Mouse (Mus musculus): Measurements from ENCODE around the gene Sept3.
A peak's percentile ranks its signal among the peaks of the same experiment; 100 is the strongest.

Gene Sept3

DNA sequence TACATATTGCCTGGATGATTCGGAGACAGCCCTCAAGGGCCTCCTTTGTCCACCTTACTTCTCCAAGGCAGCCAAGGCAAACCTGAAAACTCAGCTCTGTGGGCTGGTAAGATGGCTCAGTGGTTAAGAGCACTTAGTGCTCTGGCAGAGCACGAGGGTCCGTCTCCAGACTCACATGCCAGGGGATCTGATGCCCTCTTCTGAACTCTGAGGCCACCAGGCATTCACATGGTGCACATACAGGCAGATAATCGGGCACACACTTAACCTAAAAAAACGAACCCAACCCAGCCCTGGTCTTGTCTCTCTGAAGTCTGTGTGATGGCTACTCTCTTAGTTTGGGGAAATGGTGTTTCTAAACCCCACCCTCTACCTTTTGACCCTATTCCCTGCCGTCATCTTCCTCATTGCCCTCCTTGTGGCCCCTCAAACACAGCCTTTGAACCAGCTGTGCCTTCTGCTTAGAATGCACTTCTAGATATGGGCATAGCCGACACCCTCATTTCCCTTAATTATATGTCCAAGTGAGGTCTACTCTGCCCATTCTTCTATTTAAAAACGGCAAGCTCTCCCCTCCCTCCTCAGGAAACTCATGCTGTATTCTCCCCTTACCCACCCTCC lies 65.1 kb downstream of the Sept3 start:
- DNase-seq (ENCODE audit: low spot score): no peak

DNA sequence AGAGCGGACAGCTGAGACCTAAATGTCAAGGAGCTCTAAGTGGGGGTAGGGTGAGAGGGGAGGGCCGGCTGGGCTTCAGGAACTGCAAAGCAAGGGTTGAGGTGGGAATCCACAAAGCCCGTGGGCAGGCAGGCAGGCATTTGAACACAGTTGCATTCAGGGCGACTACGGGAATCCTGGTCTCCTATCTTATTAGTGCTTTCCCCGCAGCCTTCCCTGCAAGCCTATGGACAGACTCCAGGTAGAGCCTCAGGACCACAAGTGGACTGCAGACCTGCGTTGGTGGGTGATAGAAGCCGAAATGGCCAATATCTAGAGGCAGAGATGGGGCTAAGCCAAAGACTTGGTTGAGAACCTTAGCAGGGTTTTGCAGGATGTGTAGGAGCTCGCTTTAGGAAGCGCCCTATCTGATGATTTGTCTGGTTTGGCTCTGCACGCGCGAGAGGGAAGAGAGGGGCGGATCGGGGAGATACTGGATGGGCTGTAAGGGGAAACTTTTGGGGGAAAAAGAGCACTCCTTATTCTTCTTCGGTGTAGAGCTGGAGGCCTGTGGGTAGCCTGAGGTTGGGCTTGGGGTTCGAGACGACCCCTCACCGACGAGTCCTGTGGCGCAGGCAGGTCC lies 65.8 kb downstream of the Sept3 start:
- DNase-seq (ENCODE audit: low spot score): no peak

GRCm38 (mm10) chr15:82341036-82341501 lies 66.4 kb downstream of the Sept3 start:
- DNase-seq (ENCODE audit: low spot score): peak; percentile 60

DNA sequence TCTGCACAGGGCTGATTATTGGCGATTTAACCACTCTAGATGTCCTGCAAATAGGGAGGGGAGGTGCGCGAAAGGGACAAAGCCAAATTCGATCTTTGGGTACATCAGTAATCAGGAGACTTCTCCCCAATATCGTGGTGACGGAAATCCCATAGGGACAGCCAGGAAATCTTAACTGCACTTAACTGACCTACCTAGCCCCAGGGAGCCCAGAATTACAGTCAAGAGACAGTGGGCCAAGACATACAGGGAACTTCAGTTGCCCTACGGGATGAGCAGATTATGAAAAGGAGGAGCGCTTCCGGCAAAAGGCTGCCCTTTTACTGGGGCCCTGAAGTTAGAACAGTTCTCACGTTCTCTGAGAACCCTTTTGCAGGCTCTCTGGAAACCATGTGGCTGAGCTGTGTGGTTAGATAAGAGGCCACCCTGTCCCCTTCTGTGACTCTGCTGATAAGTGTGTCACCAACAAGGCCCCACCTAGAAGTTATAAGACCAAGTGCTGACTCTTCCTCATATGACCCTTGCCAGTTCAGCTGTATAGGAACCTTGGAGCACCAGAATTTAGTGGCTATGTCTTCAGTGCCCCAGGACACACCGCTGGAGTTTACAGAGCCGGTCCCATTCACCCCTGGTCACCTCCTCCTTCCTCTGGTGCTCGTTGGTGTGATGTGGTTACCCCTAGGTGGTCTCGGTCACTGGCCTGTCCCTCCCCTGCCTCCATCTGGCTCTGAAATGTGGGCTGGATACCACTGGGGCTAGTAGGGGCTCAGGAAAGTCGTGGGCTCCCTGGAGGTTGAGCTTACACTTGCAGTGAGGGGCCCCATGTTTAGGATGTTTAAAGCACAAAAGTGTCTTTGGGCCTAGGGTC lies 67.2 kb downstream of the Sept3 start:
- no peak for DNase-seq (ENCODE audit: low spot score)

DNA sequence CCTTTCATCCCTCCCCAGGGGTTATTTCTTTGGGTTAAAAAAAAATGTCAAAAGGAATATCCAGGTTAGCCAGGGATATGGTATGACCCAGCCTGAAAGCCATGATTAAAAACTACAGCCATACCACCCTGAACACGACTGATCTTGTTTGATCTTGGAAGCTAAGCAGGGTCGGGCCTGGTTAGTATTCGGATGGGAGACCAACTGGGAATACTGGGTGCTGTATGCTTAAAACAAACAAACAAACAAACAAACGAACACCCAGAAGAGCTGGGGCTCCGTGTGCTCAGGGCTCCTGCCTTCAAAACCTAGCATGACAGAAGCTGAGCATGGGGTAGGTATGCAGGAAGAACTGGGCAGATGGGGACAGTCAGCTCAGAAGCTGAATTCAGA lies 67.8 kb downstream of the Sept3 start:
- DNase-seq (ENCODE audit: low spot score): no peak

GRCm38 (mm10) chr15:82343368-82344287 lies 68.9 kb downstream of the Sept3 start:
- DNase-seq (ENCODE audit: low spot score): no peak
